Mouse (Mus musculus): Measurements from ENCODE around the gene Gm10277.

- TF ChIP-seq POLR2A (IDR thresholded peaks at IDR 0.05; ENCODE audit: low read depth, low read length): no peak
- TF ChIP-seq CTCF (conservative IDR thresholded peaks at IDR 0.05; ENCODE audit: insufficient read depth, insufficient read length, low read depth, low read length): no peak
These were observed 5.3 kb downstream of the Gm10277 start for GRCm38 (mm10) chr11:77782104-77782815.

Measured in kidney, adult 2 months (tissue).